Mouse (Mus musculus): ENCODE data around the gene Golm1. TPM values are rescaled to one million over a fixed set of nuclear protein-coding genes. Genes with fewer than 3 reads are reported as not detected.
"Not testable (repeated sequence)": the region's sequence is repeated elsewhere in the genome, so short reads cannot be mapped to it uniquely, and the experiment has no call there.

Golm1 gene
- total RNA-seq, 1 experiment from 2014 or later, result 55.6 TPM

- 0 out of 2 replicates have a peak, but pooled peaks have one; percentile 39 for ATAC-seq (replicated peaks; ENCODE audit: low read depth, poor library complexity, severe bottlenecking)
Observed at GRCm38 (mm10) chr13:59605221-59605922, 70.2 kb downstream of the Golm1 start.

GRCm38 (mm10) chr13:59604511-59604910 is 71.1 kb downstream of the Golm1 start:
- ATAC-seq (replicated peaks; ENCODE audit: low read depth, poor library complexity, severe bottlenecking), result no peak

- ATAC-seq (replicated peaks; ENCODE audit: low read depth, poor library complexity, severe bottlenecking), result peak; percentile 54
Observed at GRCm38 (mm10) chr13:59603096-59603495, 72.5 kb downstream of the Golm1 start.

- ATAC-seq (replicated peaks; ENCODE audit: low read depth, poor library complexity, severe bottlenecking), result no peak
Observed at GRCm38 (mm10) chr13:59592630-59593029, 83.0 kb downstream of the Golm1 start.

- ATAC-seq (replicated peaks; ENCODE audit: low read depth, poor library complexity, severe bottlenecking), result not testable (repeated sequence)
Observed at GRCm38 (mm10) chr13:59592058-59592457, 83.6 kb downstream of the Golm1 start.

- no peak for ATAC-seq (replicated peaks; ENCODE audit: low read depth, poor library complexity, severe bottlenecking)
Observed at GRCm38 (mm10) chr13:59590691-59591090, 84.9 kb downstream of the Golm1 start.

- ATAC-seq (replicated peaks; ENCODE audit: low read depth, poor library complexity, severe bottlenecking), result no peak
Observed at GRCm38 (mm10) chr13:59589672-59590071, 85.9 kb downstream of the Golm1 start.

GRCm38 (mm10) chr13:59587201-59587600 is 88.4 kb downstream of the Golm1 start:
- no peak for ATAC-seq (replicated peaks; ENCODE audit: low read depth, poor library complexity, severe bottlenecking)

- ATAC-seq (replicated peaks; ENCODE audit: low read depth, poor library complexity, severe bottlenecking), result no peak
Observed at GRCm38 (mm10) chr13:59585648-59586005, 90.0 kb downstream of the Golm1 start.

GRCm38 (mm10) chr13:59584947-59585647 is 90.5 kb downstream of the Golm1 start, which contains the start of the genes Agtpbp1 and Naa35:
TSS of gene Agtpbp1 (minus strand) at chr13:59585227.
TSS of gene Naa35 (plus strand) at chr13:59585259.
- peak; percentile 95 for ATAC-seq (replicated peaks; ENCODE audit: low read depth, poor library complexity, severe bottlenecking)

Other genes starting within 250 kb of the Golm1 start
- 56.3 and 72.4 TPM in 2 replicates for gene Agtpbp1, start 90.6 kb downstream of the Golm1 start, total RNA-seq (2017)
- 37.3 and 68.3 TPM in 2 replicates for gene Naa35, start 90.6 kb downstream of the Golm1 start, total RNA-seq (2017)
- not detected in 2 replicates for gene 4921517D22Rik, start 18.3 kb upstream of the Golm1 start, total RNA-seq (2017)
- not detected in 2 replicates for gene Spata31d1a, start 34.5 kb upstream of the Golm1 start, total RNA-seq (2017)
- not detected in 2 replicates for gene Spata31d1b, start 36.5 kb upstream of the Golm1 start, total RNA-seq (2017)
- not detected in 2 replicates for gene Spata31d1d, start 55.9 kb upstream of the Golm1 start, total RNA-seq (2017)
- 0.18 TPM in 1 of 2 replicates, not detected in the other for gene 1700014D04Rik, start 70.9 kb upstream of the Golm1 start, total RNA-seq (2017)
- gene Isca1, start 94.0 kb upstream of the Golm1 start, total RNA-seq (2017), result 49.7 and 50.9 TPM in 2 replicates
- gene Gm49354, start 106.4 kb upstream of the Golm1 start, total RNA-seq (2017), result 9.9 and 11.7 TPM in 2 replicates
- 216 and 219 TPM in 2 replicates for gene Tut7, start 147.3 kb upstream of the Golm1 start, total RNA-seq (2017)

All from common myeloid progenitor, adult 5-6 weeks (primary cell).